Mouse (Mus musculus) liver, postnatal 0 days (tissue): ENCODE results near the gene Prl2c5. TPM values are rescaled to one million over a fixed set of nuclear protein-coding genes. Genes with fewer than 3 reads are reported as not detected.
A peak's percentile ranks its signal among the peaks of the same experiment; 100 is the strongest.
"Not testable (repeated sequence)": the region's sequence is repeated elsewhere in the genome, so short reads cannot be mapped to it uniquely, and the experiment has no call there.

Experiments
- ATAC-seq: fragments of 200-750 bp; cut with Nextera tagmentation; 2 replicates; pipeline ENCODE4 v1.8.0; 2017; ENCODE audit warnings: mild to moderate bottlenecking, moderate library complexity
- DNase-seq: peaks from one replicate; pipeline ENCODE4 v3.0.0-alpha.2; 2016
- H3K27ac ChIP-seq: fragments of 300-500 bp; sonication (generic); 2 replicates; pipeline ENCODE4 v1.5.1; 2014; ENCODE audit warnings: antibody characterized with exemption, moderate library complexity, mild to moderate bottlenecking, low read depth
- H3K27me3 ChIP-seq: fragments of 300-500 bp; sonication (generic); 2 replicates; pipeline ENCODE4 v1.6.1; 2014; ENCODE audit warnings: low read length, control low read depth, mixed read lengths; ENCODE audit not compliant: insufficient read depth
- H3K36me3 ChIP-seq: fragments of 300-500 bp; sonication (generic); replicated peaks from 2 replicates; pipeline ENCODE4 v1.6.1; 2014; ENCODE audit warnings: mild to moderate bottlenecking, control low read depth, low read length, moderate library complexity, mixed read lengths; ENCODE audit not compliant: insufficient read depth
- H3K4me1 ChIP-seq: fragments of 300-500 bp; sonication (generic); 2 replicates; pipeline ENCODE4 v1.6.1; 2014; ENCODE audit warnings: antibody characterized with exemption, mild to moderate bottlenecking, control low read depth; ENCODE audit not compliant: insufficient read depth
- H3K4me2 ChIP-seq: fragments of 300-500 bp; sonication (generic); 2 replicates; pipeline ENCODE4 v1.6.1; 2014; ENCODE audit warnings: low read depth, mild to moderate bottlenecking, low read length, moderate library complexity, mixed read lengths
- H3K4me3 ChIP-seq: fragments of 300-500 bp; sonication (generic); 2 replicates; pipeline ENCODE4 v1.5.1; 2014; ENCODE audit warnings: low read depth, low read length
- H3K9ac ChIP-seq: fragments of 300-500 bp; sonication (generic); replicated peaks from 2 replicates; pipeline ENCODE4 v1.6.1; 2014; ENCODE audit warnings: mild to moderate bottlenecking, moderate library complexity
- H3K9me3 ChIP-seq: fragments of 300-500 bp; sonication (generic); 2 replicates; pipeline ENCODE4 v1.6.1; 2016; ENCODE audit warnings: mild to moderate bottlenecking, control low read depth, low read length, mixed read lengths
- CTCF ChIP-seq: sonication (generic); IDR thresholded peaks from 2 replicates; pipeline ENCODE4 v1.5.1; 2016; ENCODE audit warnings: antibody characterized with exemption, low read depth
- WGBS: fragments of 180-500 bp; shearing (Covaris S2); extraction: QIAGEN DNeasy Blood & Tissue Kit; methylation state at CpG from one replicate; pipeline ENCODE4 v1.1.7; 2014; ENCODE audit not compliant: insufficient replicate concordance; 5-methylcytosine and 5-hydroxymethylcytosine counted together
- polyA plus RNA-seq: library from polyadenylated mRNA; unstranded; fragments of >200 nt; fragmentation: Nextera tagmentation; extraction: Ambion mirVana; gene quantifications from 2 replicates; pipeline ENCODE4 v1.2.1, GENCODE M21; 2015

Prl2c5 gene
- polyA plus RNA-seq, 1 experiment from 2014 or later, result not detected

GRCm38 (mm10) chr13:13237456-13237855 lies 54.9 kb downstream of the Prl2c5 start:
- not testable (repeated sequence) for H3K9me3 ChIP-seq, H3K4me2 ChIP-seq, H3K4me3 ChIP-seq, H3K4me1 ChIP-seq, H3K27ac ChIP-seq, H3K27me3 ChIP-seq, ATAC-seq, H3K36me3 ChIP-seq, H3K9ac ChIP-seq
- WGBS, result 0% methylated on average over 1 of the region's 1 CpGs
- peak; percentile 61 for TF ChIP-seq CTCF
- DNase-seq, result peak; percentile 30

Other genes starting within 250 kb of the Prl2c5 start
- gene Prl2c2, start 177.3 kb upstream of the Prl2c5 start, polyA plus RNA-seq, result not detected in 2 replicates
- 2.2 and 3.6 TPM in 2 replicates for gene Gpr137b, start 211.3 kb downstream of the Prl2c5 start, polyA plus RNA-seq